Mouse (Mus musculus) megakaryocyte, adult 5-6 weeks (primary cell): Measurements from ENCODE around the gene Rnase11. TPM values are rescaled to one million over a fixed set of nuclear protein-coding genes. Genes with fewer than 3 reads are reported as not detected.

Source experiments
- ATAC-seq: 2 replicates; pipeline ENCODE4 v1.8.0; 2016; ENCODE audit warnings: mild to moderate bottlenecking, inconsistent platforms; ENCODE audit not compliant: poor library complexity, severe bottlenecking
- total RNA-seq, 2 experiments: library from RNA; stranded (forward) in 1 of 2; stranded (reverse) in 1 of 2; fragments of 153-499, 151-499 nt in 1 of 2; fragments of 221-1000, 200-1000 nt in 1 of 2; gene quantifications; 2 replicates each; pipeline versions ENCODE4 v1.2.3 to v1.2.4; 2015 to 2017

The Rnase11 gene
- total RNA-seq, 2 experiments from 2014 or later = not detected

GRCm38 (mm10) chr14:51082599-51083581 is 32.9 kb upstream of the Rnase11 start:
- ATAC-seq = peak; percentile 53

GRCm38 (mm10) chr14:51081035-51081434 is 31.1 kb upstream of the Rnase11 start:
- ATAC-seq = no peak

- no peak for ATAC-seq
Measured at GRCm38 (mm10) chr14:51079180-51079579, 29.2 kb upstream of the Rnase11 start.

- no peak for ATAC-seq
Measured at GRCm38 (mm10) chr14:51074335-51074734, 24.4 kb upstream of the Rnase11 start, which contains the start of gene Olfr750. Gene Olfr750, minus strand, starts transcription at chr14:51074435.

- ATAC-seq = peak; percentile 30; the same call in 1 of the 2 replicates
Measured at GRCm38 (mm10) chr14:51069617-51070016, 19.7 kb upstream of the Rnase11 start.

GRCm38 (mm10) chr14:51068956-51069355 is 19.0 kb upstream of the Rnase11 start:
- ATAC-seq = no peak

GRCm38 (mm10) chr14:51060761-51061160 is 10.8 kb upstream of the Rnase11 start:
- ATAC-seq = no peak

- peak; percentile 79 for ATAC-seq
Measured at GRCm38 (mm10) chr14:51057401-51057831, 7.5 kb upstream of the Rnase11 start, which contains the start of gene Rnase12. Gene Rnase12, minus strand, starts transcription at chr14:51057661.

- peak; percentile 55 for ATAC-seq
Measured at GRCm38 (mm10) chr14:51054243-51055237, 4.6 kb upstream of the Rnase11 start.

- ATAC-seq = no peak
Measured at GRCm38 (mm10) chr14:51053176-51053575, 3.2 kb upstream of the Rnase11 start.

- no peak for ATAC-seq
Measured at GRCm38 (mm10) chr14:51051941-51052340, 2.0 kb upstream of the Rnase11 start.

GRCm38 (mm10) chr14:51047846-51048245 is 2.1 kb downstream of the Rnase11 start:
- peak; percentile 68; the same call in 1 of the 2 replicates for ATAC-seq

- ATAC-seq = no peak
Measured at GRCm38 (mm10) chr14:51041769-51042168, 8.2 kb downstream of the Rnase11 start, which contains the start of gene Rnase9. Gene Rnase9, minus strand, starts transcription at chr14:51041869.

GRCm38 (mm10) chr14:51036214-51036613 is 13.7 kb downstream of the Rnase11 start:
- ATAC-seq = no peak

GRCm38 (mm10) chr14:51035206-51035605 is 14.8 kb downstream of the Rnase11 start:
- ATAC-seq = no peak

GRCm38 (mm10) chr14:51027387-51028155 is 22.4 kb downstream of the Rnase11 start:
- ATAC-seq = 0 out of 2 replicates have a peak, but pooled peaks have one; percentile 30

- peak; percentile 97 for ATAC-seq
Measured at GRCm38 (mm10) chr14:51026391-51027133, 23.4 kb downstream of the Rnase11 start.

GRCm38 (mm10) chr14:51024820-51025219 is 25.1 kb downstream of the Rnase11 start:
- no peak for ATAC-seq

- ATAC-seq = no peak
Measured at GRCm38 (mm10) chr14:51023457-51023856, 26.5 kb downstream of the Rnase11 start.
